Mouse (Mus musculus): ENCODE data around the gene Znrf3.

DNA sequence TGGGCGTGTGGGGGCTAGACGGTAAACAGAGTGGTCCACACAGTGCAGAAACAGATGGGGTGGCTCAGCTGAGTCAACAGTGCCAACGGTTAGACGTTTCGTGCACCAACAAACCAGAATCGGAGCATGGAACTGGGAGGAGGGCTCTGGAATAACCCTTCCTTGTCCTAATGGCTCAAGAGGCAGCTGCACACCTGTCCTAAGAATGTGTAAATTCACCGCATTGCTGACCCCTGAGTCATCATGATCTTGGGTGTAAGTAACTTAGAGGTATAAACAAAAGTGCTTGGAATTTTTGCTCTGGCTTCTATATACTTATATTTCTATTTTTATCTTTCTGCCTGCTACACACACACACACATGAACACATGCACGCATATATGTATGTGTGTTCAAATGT, 202.5 kb downstream of the Znrf3 start:
- TF ChIP-seq CTCF (IDR thresholded peaks at IDR 0.05; ENCODE audit: insufficient read depth, low read length) (no peak), POLR2A (IDR thresholded peaks at IDR 0.05; ENCODE audit: borderline replicate concordance, extremely low read depth, low read depth, low read length) (no peak)
